Mouse (Mus musculus) bone marrow, adult 2 months (tissue): ENCODE results near the gene Atn1. TPM values are rescaled to one million over a fixed set of nuclear protein-coding genes. Genes with fewer than 3 reads are reported as not detected.
A peak's percentile ranks its signal among the peaks of the same experiment; 100 is the strongest.

Source experiments
- H3K27ac ChIP-seq: fragments of 200-500 bp; 2 replicates; pipeline ENCODE4 v1.5.1; 2012; ENCODE audit warnings: low read depth, mild to moderate bottlenecking, control low read depth, inconsistent platforms, low read length; ENCODE audit not compliant: control insufficient read depth, poor library complexity, insufficient read depth
- H3K4me1 ChIP-seq: fragments of 200-500 bp; 2 replicates; pipeline ENCODE4 v1.6.1; 2011; ENCODE audit warnings: low read length; ENCODE audit not compliant: control insufficient read depth, insufficient read depth
- H3K4me3 ChIP-seq: fragments of 200-500 bp; replicated peaks from 2 replicates; pipeline ENCODE3; 2011; ENCODE audit warnings: mild to moderate bottlenecking, low read depth, low read length, control low read depth; ENCODE audit not compliant: control insufficient read depth
- CTCF ChIP-seq: fragments of 200-500 bp; IDR thresholded peaks from 2 replicates; pipeline ENCODE4 v1.5.1; 2011; ENCODE audit warnings: low read length, control low read depth; ENCODE audit not compliant: control insufficient read depth, insufficient read depth
- POLR2A ChIP-seq: fragments of 200-500 bp; IDR thresholded peaks from 2 replicates; pipeline ENCODE4 v1.6.1; 2011; ENCODE audit warnings: low read depth, mild to moderate bottlenecking, control low read depth, low read length, borderline replicate concordance; ENCODE audit not compliant: control insufficient read depth
- whole genome bisulfite sequencing: fragments of 180-500 bp; shearing (Covaris S2); methylation state at CpG from one replicate; pipeline ENCODE4 v1.1.7; 2018; 5-methylcytosine and 5-hydroxymethylcytosine counted together
- polyA plus RNA-seq: library from polyadenylated mRNA; stranded (reverse); fragments of >200 nt; gene quantifications from 2 replicates; pipeline ENCODE4 v1.2.4, GENCODE M21; 2011; ENCODE audit warnings: low replicate concordance; ENCODE audit not compliant: missing spikeins, insufficient read depth, insufficient read length

Atn1 gene
- polyA plus RNA-seq, 1 experiment = 19.1 TPM

- WGBS = 0% methylated on average over 5 of the region's 5 CpGs
- no peak overlapping the region for H3K4me3 ChIP-seq
- H3K4me1 ChIP-seq = no peaks in the 10 kb centered on the region
- TF ChIP-seq POLR2A (no peak), CTCF (peak; percentile 98)
- H3K27ac ChIP-seq = no peak overlapping the region
Observed at GRCm38 (mm10) chr6:124759259-124759658, 2.9 kb upstream of the Atn1 start.

GRCm38 (mm10) chr6:124758849-124759232, 2.5 kb upstream of the Atn1 start:
- 33% methylated on average over 2 of the region's 2 CpGs for WGBS
- TF ChIP-seq CTCF = no peak
- no peak overlapping the region for H3K27ac ChIP-seq
- H3K4me3 ChIP-seq = no peak overlapping the region
- no peaks in the 10 kb centered on the region for H3K4me1 ChIP-seq

GRCm38 (mm10) chr6:124757909-124758848, 1.9 kb upstream of the Atn1 start:
- Histone ChIP-seq H3K4me3 (no peak overlapping the region), H3K4me1 (no peaks in the 10 kb centered on the region), H3K27ac (no peak overlapping the region)
- TF ChIP-seq POLR2A = no peak
- no peak for TF ChIP-seq CTCF
- 69% methylated on average over 5 of the region's 5 CpGs for WGBS

GRCm38 (mm10) chr6:124757351-124757880, 1.1 kb upstream of the Atn1 start:
- WGBS = 35% methylated on average over 5 of the region's 5 CpGs
- H3K27ac ChIP-seq = no peak overlapping the region
- no peaks in the 10 kb centered on the region for H3K4me1 ChIP-seq
- TF ChIP-seq POLR2A (no peak), CTCF (no peak)
- H3K4me3 ChIP-seq = no peak overlapping the region

- TF ChIP-seq POLR2A (no peak), CTCF (no peak)
- Histone ChIP-seq H3K4me3 (peak overlapping the region; percentile 66), H3K27ac (peak overlapping the region; percentile 77), H3K4me1 (no peaks in the 10 kb centered on the region)
- 2% methylated on average over 54 of the region's 54 CpGs for WGBS
Observed at GRCm38 (mm10) chr6:124756652-124757350, 477 bp upstream of the Atn1 start.

GRCm38 (mm10) chr6:124755306-124755705, 1.0 kb downstream of the Atn1 start:
- H3K4me3 ChIP-seq = peak overlapping the region; percentile 79
- H3K4me1 ChIP-seq = no peaks in the 10 kb centered on the region
- TF ChIP-seq POLR2A (no peak), CTCF (no peak)
- no peak overlapping the region for H3K27ac ChIP-seq
- 27% methylated on average over 3 of the region's 3 CpGs for WGBS

- Histone ChIP-seq H3K27ac (no peak overlapping the region), H3K4me1 (no peaks in the 10 kb centered on the region), H3K4me3 (no peak overlapping the region)
- WGBS = 86% methylated on average over 2 of the region's 2 CpGs
- TF ChIP-seq POLR2A (no peak), CTCF (no peak)
Observed at GRCm38 (mm10) chr6:124753861-124754260, 2.5 kb downstream of the Atn1 start.

GRCm38 (mm10) chr6:124750405-124750804, 5.9 kb downstream of the Atn1 start:
- Histone ChIP-seq H3K4me3 (no peak overlapping the region), H3K27ac (no peak overlapping the region), H3K4me1 (no peaks in the 10 kb centered on the region; the same call in 1 of the 2 replicates)
- no peak for TF ChIP-seq CTCF
- TF ChIP-seq POLR2A = no peak
- WGBS = 82% methylated on average over 8 of the region's 8 CpGs
